Comparison of ENCODE assay signal across 8 mouse cellular contexts in the genomic region with DNA sequence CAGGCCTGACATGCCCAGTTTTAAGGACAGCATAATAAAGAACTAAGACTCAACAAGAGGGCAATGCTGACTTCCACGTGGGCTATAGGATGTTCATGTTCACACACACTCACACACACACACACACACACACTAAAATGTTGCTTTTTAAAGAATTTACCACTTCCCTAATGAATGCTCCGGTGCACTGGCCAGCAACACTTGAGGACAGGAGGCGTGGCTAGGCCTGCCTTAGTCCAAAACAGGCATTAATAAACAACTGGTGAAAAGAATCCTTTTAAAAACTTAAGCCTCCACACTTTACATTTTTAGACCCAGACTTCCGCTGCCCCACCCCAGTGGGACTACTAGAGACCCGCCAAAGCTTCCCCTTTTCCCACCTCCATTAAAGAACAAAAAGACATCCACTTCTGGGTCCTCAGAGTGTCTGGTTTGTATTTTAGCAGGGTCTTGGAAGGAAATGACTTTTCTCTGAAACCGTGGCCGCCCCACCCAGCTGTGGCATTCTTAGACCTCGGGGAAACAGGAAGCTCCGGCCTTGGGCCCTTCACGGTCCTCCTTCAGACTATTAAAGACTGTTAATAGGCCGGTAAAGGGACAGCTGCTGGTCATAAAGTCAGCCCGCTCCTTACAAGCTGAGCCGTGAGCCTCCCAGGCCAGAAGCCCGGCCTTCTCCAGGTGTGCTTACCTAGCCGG. TPM values are rescaled to one million over a fixed set of nuclear protein-coding genes. Genes with fewer than 3 reads are reported as not detected.
DNase-seq lines count a peak whose midpoint lies in the region; ATAC-seq lines count a peak whose summit lies in the region.

No protein-coding gene starts in this region.

- no peaks in the 10 kb centered on the region for H3K9me3 ChIP-seq in embryonic facial prominence, embryonic 13.5 days
- H3K9me3 ChIP-seq in heart, embryonic 15.5 days (replicated peaks): no peaks in the 10 kb centered on the region

- peak overlapping the region; percentile 97 for H3K27ac ChIP-seq in embryonic facial prominence, embryonic 13.5 days
- peak overlapping the region; percentile 92 for H3K27ac ChIP-seq in heart, embryonic 15.5 days
- H3K27ac ChIP-seq in macrophage: peak overlapping the region; percentile 92

- 4% methylated on average over 15 of the region's 15 CpGs for whole genome bisulfite sequencing in embryonic facial prominence, embryonic 13.5 days
- WGBS in heart, embryonic 15.5 days: 18% methylated on average over 15 of the region's 15 CpGs
- 0% methylated on average over 15 of the region's 15 CpGs for WGBS in macrophage (ENCODE audit: missing documents)

- no peaks in the 10 kb centered on the region for H3K79me2 ChIP-seq in macrophage (ENCODE audit: inconsistent target)

- H3K36me3 ChIP-seq in embryonic facial prominence, embryonic 13.5 days: peaks cover 14% of the 10 kb centered on the region
- peaks cover 11% of the 10 kb centered on the region; the same call in 1 of the 2 replicates for H3K36me3 ChIP-seq in heart, embryonic 15.5 days
- peaks cover 5% of the 10 kb centered on the region; the same call in 1 of the 2 replicates for H3K36me3 ChIP-seq in macrophage (ENCODE audit: inconsistent target)
- no peaks in the 10 kb centered on the region for H3K36me3 ChIP-seq in splenic B cell, adult 2 months (ENCODE audit: control insufficient read depth, insufficient read depth, low read length, poor library complexity, severe bottlenecking)

- H3K27me3 ChIP-seq in embryonic facial prominence, embryonic 13.5 days: no peaks in the 10 kb centered on the region
- H3K27me3 ChIP-seq in heart, embryonic 15.5 days: no peaks in the 10 kb centered on the region
- no peaks in the 10 kb centered on the region for H3K27me3 ChIP-seq in splenic B cell, adult 2 months (ENCODE audit: control insufficient read depth, insufficient read depth, low read length, poor library complexity, severe bottlenecking)

- peak overlapping the region; percentile 66 for H3K4me2 ChIP-seq in embryonic facial prominence, embryonic 13.5 days
- H3K4me2 ChIP-seq in heart, embryonic 15.5 days: peak overlapping the region; percentile 58

- H3K4me3 ChIP-seq in embryonic facial prominence, embryonic 13.5 days: peak overlapping the region; percentile 36
- H3K4me3 ChIP-seq in heart, embryonic 15.5 days: peak overlapping the region; percentile 35
- H3K4me3 ChIP-seq in macrophage (ENCODE audit: inconsistent target): peak overlapping the region; percentile 15

- peak overlapping the region; percentile 66 for H3K9ac ChIP-seq in embryonic facial prominence, embryonic 13.5 days
- peak overlapping the region; percentile 34 for H3K9ac ChIP-seq in heart, embryonic 15.5 days

- H3K4me1 ChIP-seq in embryonic facial prominence, embryonic 13.5 days: peaks cover 43% of the 10 kb centered on the region
- H3K4me1 ChIP-seq in heart, embryonic 15.5 days (replicated peaks): peaks cover 25% of the 10 kb centered on the region

- no peak for ATAC-seq in embryonic facial prominence, embryonic 13.5 days (ENCODE audit: insufficient number of reproducible peaks, insufficient read depth, low FRiP score, low TSS enrichment, low read depth)
- ATAC-seq in heart, embryonic 15.5 days (replicated peaks; ENCODE audit: insufficient number of reproducible peaks, insufficient read depth, low FRiP score, low read depth): peak; percentile 12; the same call in 1 of the 2 replicates

- peak; percentile 19 for DNase-seq in right cerebral cortex, postnatal 25 days
- DNase-seq in right cerebral cortex, adult 18-20 months: no peak
- peak; percentile 79 for DNase-seq in kidney, postnatal 10 days
- DNase-seq in splenic B cell, adult 2 months (ENCODE audit: low read depth, low spot score): peak; percentile 81
- no peak for DNase-seq in cerebellum, postnatal 25 days

RNA-seq across cellular contexts. Expression of a gene that starts 9.7 kb away (rescaled TPM):
- polyA plus RNA-seq in embryonic facial prominence, embryonic 13.5 days (2015; fragmentation: Nextera tagmentation; extraction: Ambion mirVana): 3.9 and 4.2 TPM in 2 replicates
- 4.6 and 9.4 TPM in 2 replicates for polyA plus RNA-seq in heart, embryonic 15.5 days (2015; fragmentation: Nextera tagmentation; extraction: Ambion mirVana)
- 100 to 1,000 TPM in 6 of 26 experiments, 10 to 100 TPM in 20; 33.1 to 176 (median 55.0) TPM for total RNA-seq in macrophage (2018; cell fraction: chromatin; rRNA removed)
- 10 to 100 TPM; 12.1 to 36.4 (median 19.1) TPM for total RNA-seq in macrophage (2018; cell fraction: cytosol; rRNA removed)
- 100 to 1,000 TPM in 3 of 26 experiments, 10 to 100 TPM in 23; 29.4 to 155 (median 46.0) TPM for total RNA-seq in macrophage (2018; cell fraction: nucleus; rRNA removed)
- polyA plus RNA-seq in macrophage (2018): 15.6 to 22.3 TPM (median 19.4 TPM) in 3 replicates

RNA-seq across cellular contexts. Expression of a gene that starts 12.8 kb away (rescaled TPM):
- polyA plus RNA-seq in embryonic facial prominence, embryonic 13.5 days (2015; fragmentation: Nextera tagmentation; extraction: Ambion mirVana): 17.1 and 17.4 TPM in 2 replicates
- polyA plus RNA-seq in heart, embryonic 15.5 days (2015; fragmentation: Nextera tagmentation; extraction: Ambion mirVana): 11.8 and 14.6 TPM in 2 replicates
- total RNA-seq in macrophage (2018; cell fraction: chromatin; rRNA removed): 10 to 100 TPM; 11.7 to 99.4 (median 23.3) TPM
- total RNA-seq in macrophage (2018; cell fraction: cytosol; rRNA removed): 10 to 100 TPM in 21 of 26 experiments, 1 to 10 TPM in 5; 7.2 to 20.6 (median 13.0) TPM
- 10 to 100 TPM; 16.8 to 80.0 (median 28.9) TPM for total RNA-seq in macrophage (2018; cell fraction: nucleus; rRNA removed)
- polyA plus RNA-seq in macrophage (2018): 3.4 to 11.0 TPM (median 7.7 TPM) in 3 replicates

RNA-seq across cellular contexts. Expression of a gene that starts 57.7 kb away (rescaled TPM):
- polyA plus RNA-seq in embryonic facial prominence, embryonic 13.5 days (2015; fragmentation: Nextera tagmentation; extraction: Ambion mirVana): 130 and 142 TPM in 2 replicates
- polyA plus RNA-seq in heart, embryonic 15.5 days (2015; fragmentation: Nextera tagmentation; extraction: Ambion mirVana): 3.0 and 25.1 TPM in 2 replicates
- total RNA-seq in macrophage (2018; cell fraction: chromatin; rRNA removed): 10 to 100 TPM in 11 of 26 experiments, 1 to 10 TPM in 15; 5.2 to 18.2 (median 9.0) TPM
- 1 to 10 TPM; 2.3 to 6.2 (median 4.7) TPM for total RNA-seq in macrophage (2018; cell fraction: cytosol; rRNA removed)
- 10 to 100 TPM in 10 of 26 experiments, 1 to 10 TPM in 16; 6.7 to 14.4 (median 9.6) TPM for total RNA-seq in macrophage (2018; cell fraction: nucleus; rRNA removed)
- 2.4 to 3.6 TPM (median 3.0 TPM) in 3 replicates for polyA plus RNA-seq in macrophage (2018)

Comparison
In these comparisons a context has a peak if more than half of its experiments do, and no peak if none do; other contexts are left out.
1. DNase-seq: peak in right cerebral cortex, postnatal 25 days (single experiment), kidney, postnatal 10 days (single experiment) and splenic B cell, adult 2 months (single experiment); none in right cerebral cortex, adult 18-20 months (single experiment) and cerebellum, postnatal 25 days (0 of 2).
2. Peak in every context shown above with its lines, with median percentiles within 50 percentile points of each other: H3K27ac ChIP-seq and H3K4me3 ChIP-seq.